10 mouse cellular contexts compared by ENCODE assay signal in genomic region chr12:86932575-86932952, GRCm38 (mm10). TPM values are rescaled to one million over a fixed set of nuclear protein-coding genes. Genes with fewer than 3 reads are reported as not detected.
DNase-seq lines count a peak whose midpoint lies in the region; ATAC-seq and TF ChIP-seq lines count a peak whose summit lies in the region.
"Had no signal": no experiment of that assay in that cellular context is flagged by ENCODE, and none has a peak within 500 bp of the region (broad histone marks: within the 10 kb centered on the region; RNA-seq: fewer than 3 reads in every experiment).

No protein-coding gene starts in this region.

- TF ChIP-seq CTCF in liver, adult 2 months (IDR thresholded peaks at IDR 0.05; ENCODE audit: low read depth, low read length): no peak
- no peak for TF ChIP-seq CTCF in gastrocnemius, adult 2 months (IDR thresholded peaks at IDR 0.05)
- TF ChIP-seq CTCF in small intestine, adult 2 months (IDR thresholded peaks at IDR 0.05; ENCODE audit: extremely low read depth, insufficient read length, insufficient replicate concordance, low read depth, low read length): no peak

- H3K4me2 ChIP-seq in liver, embryonic 12.5 days: no peak overlapping the region
- H3K4me2 ChIP-seq: heart, embryonic 13.5 days had no signal

- no peak overlapping the region for H3K4me3 ChIP-seq in liver, adult 2 months (ENCODE audit: insufficient read depth, low read depth, low read length)
- H3K4me3 ChIP-seq in liver, embryonic 12.5 days: no peak overlapping the region
- H3K4me3 ChIP-seq in gastrocnemius, adult 2 months: no peak overlapping the region; the same call in 1 of the 2 replicates
- no peak overlapping the region for H3K4me3 ChIP-seq in small intestine, adult 2 months (ENCODE audit: low read depth, low read length)
- H3K4me3 ChIP-seq: heart, embryonic 13.5 days had no signal

- H3K4me1 ChIP-seq in liver, adult 2 months (ENCODE audit: control insufficient read depth, insufficient read depth, low read length): peaks cover 14% of the 10 kb centered on the region
- no peaks in the 10 kb centered on the region for H3K4me1 ChIP-seq in liver, embryonic 12.5 days
- H3K4me1 ChIP-seq in small intestine, adult 2 months (ENCODE audit: control insufficient read depth, insufficient read depth, insufficient read length, low read length): peaks cover 12% of the 10 kb centered on the region; the same call in 1 of the 2 replicates

- no peak overlapping the region for H3K9ac ChIP-seq in liver, adult 2 months (ENCODE audit: low read depth, low read length)
- no peak overlapping the region for H3K9ac ChIP-seq in liver, embryonic 12.5 days
- H3K9ac ChIP-seq: heart, embryonic 13.5 days had no signal

- H3K9me3 ChIP-seq in liver, embryonic 12.5 days (replicated peaks): peaks cover 10% of the 10 kb centered on the region

- WGBS in liver, adult 2 months: 19% methylated on average over 6 of the region's 6 CpGs
- 49% methylated on average over 6 of the region's 6 CpGs for WGBS in liver, embryonic 12.5 days (ENCODE audit: insufficient replicate concordance)
- WGBS in small intestine, adult 2 months: 55% methylated on average over 6 of the region's 6 CpGs

- DNase-seq in liver, adult 2 months (ENCODE audit: extremely low read depth, low read depth, low spot score): peak; percentile 38
- DNase-seq in gastrocnemius, adult 2 months: peak; percentile 74
- peak; percentile 60 for DNase-seq in heart, postnatal 4 days
- DNase-seq in frontal cortex, postnatal 14 days (ENCODE audit: low spot score in 2 of 2): no peak
- DNase-seq in cerebellum, adult 11-12 months: no peak
- DNase-seq: left cerebral cortex, postnatal 4 days had no signal

- intact Hi-C loops in gastrocnemius, adult 2 months (cut with DNase I): no loop called here

- no peak for TF ChIP-seq POLR2A in liver, adult 2 months (IDR thresholded peaks at IDR 0.05; ENCODE audit: extremely low read depth, insufficient read depth, low read length)
- no peak for TF ChIP-seq POLR2A in small intestine, adult 2 months (IDR thresholded peaks at IDR 0.05; ENCODE audit: low read depth, low read length)

- no peaks in the 10 kb centered on the region for H3K27me3 ChIP-seq in liver, adult 2 months (ENCODE audit: control insufficient read depth, insufficient read depth, low read length)
- no peaks in the 10 kb centered on the region; the same call in 1 of the 2 replicates for H3K27me3 ChIP-seq in liver, embryonic 12.5 days (replicated peaks)
- no peaks in the 10 kb centered on the region for H3K27me3 ChIP-seq in small intestine, adult 2 months (ENCODE audit: control insufficient read depth, insufficient read depth, low read length)
- H3K27me3 ChIP-seq: heart, embryonic 13.5 days had no signal

- no peaks in the 10 kb centered on the region for H3K79me2 ChIP-seq in liver, adult 2 months (ENCODE audit: control insufficient read depth, insufficient read depth, low read length)

- peak overlapping the region; percentile 1; the same call in 1 of the 2 replicates for H3K27ac ChIP-seq in liver, adult 2 months (replicated peaks; ENCODE audit: insufficient read depth, low read depth, low read length)
- H3K27ac ChIP-seq in liver, embryonic 12.5 days: no peak overlapping the region
- peak overlapping the region; percentile 89 for H3K27ac ChIP-seq in gastrocnemius, adult 2 months
- peak overlapping the region; percentile 41 for H3K27ac ChIP-seq in small intestine, adult 2 months (ENCODE audit: insufficient read depth, low read depth, low read length)
- H3K27ac ChIP-seq: heart, embryonic 13.5 days had no signal

- ATAC-seq in liver, embryonic 12.5 days: no peak

- no peaks in the 10 kb centered on the region for H3K36me3 ChIP-seq in liver, adult 2 months (ENCODE audit: control insufficient read depth, insufficient read depth, low read length)
- no peaks in the 10 kb centered on the region for H3K36me3 ChIP-seq in liver, embryonic 12.5 days
- H3K36me3 ChIP-seq in small intestine, adult 2 months (ENCODE audit: control insufficient read depth, insufficient read depth, low read length): no peaks in the 10 kb centered on the region
- H3K36me3 ChIP-seq: heart, embryonic 13.5 days had no signal

RNA-seq across cellular contexts. Expression of gene Cipc, which starts 14.3 kb away (rescaled TPM):
- total RNA-seq in liver, adult 2 months (2014; rRNA removed): 15.7 and 26.4 TPM in 2 replicates
- polyA plus RNA-seq in liver, adult 2 months (2012; rRNA removed): 28.4 and 36.0 TPM in 2 replicates
- 18.0 and 19.2 TPM in 2 replicates for polyA plus RNA-seq in liver, embryonic 12.5 days (2016; fragmentation: Nextera tagmentation; extraction: Ambion mirVana)
- 10 to 100 TPM; 32.2 to 33.8 TPM for total RNA-seq in gastrocnemius, adult 2 months (2021)
- 10 to 100 TPM; 34.1 to 39.3 TPM for total RNA-seq in heart, postnatal 4 days (2021)
- polyA plus RNA-seq in small intestine, adult 2 months (2012; rRNA removed): 7.9 and 16.3 TPM in 2 replicates

RNA-seq across cellular contexts. Expression of gene Irf2bpl, which starts 48.0 kb away (rescaled TPM):
- 6.8 and 9.3 TPM in 2 replicates for total RNA-seq in liver, adult 2 months (2014; rRNA removed)
- 10.5 and 10.8 TPM in 2 replicates for polyA plus RNA-seq in liver, adult 2 months (2012; rRNA removed)
- 6.7 and 7.7 TPM in 2 replicates for polyA plus RNA-seq in liver, embryonic 12.5 days (2016; fragmentation: Nextera tagmentation; extraction: Ambion mirVana)
- 10 to 100 TPM; 21.5 to 28.2 TPM for total RNA-seq in gastrocnemius, adult 2 months (2021)
- 10 to 100 TPM; 85.8 to 86.2 TPM for total RNA-seq in heart, postnatal 4 days (2021)
- 17.5 and 30.5 TPM in 2 replicates for polyA plus RNA-seq in small intestine, adult 2 months (2012; rRNA removed)

RNA-seq across cellular contexts. Expression of gene Zdhhc22, which starts 57.7 kb away (rescaled TPM):
- total RNA-seq in liver, adult 2 months (2014; rRNA removed): not detected in 2 replicates
- not detected in 2 replicates for polyA plus RNA-seq in liver, adult 2 months (2012; rRNA removed)
- polyA plus RNA-seq in liver, embryonic 12.5 days (2016; fragmentation: Nextera tagmentation; extraction: Ambion mirVana): not detected in 2 replicates
- total RNA-seq in gastrocnemius, adult 2 months (2021): not detected
- total RNA-seq in heart, postnatal 4 days (2021): not detected
- polyA plus RNA-seq in small intestine, adult 2 months (2012; rRNA removed): 0.03 and 0.04 TPM in 2 replicates
- total RNA-seq: common myeloid progenitor, adult 5-6 weeks had no signal

Comparison
In these comparisons a context has a peak if more than half of its experiments do, and no peak if none do; other contexts are left out.
1. DNase-seq: peak in liver, adult 2 months (single experiment), gastrocnemius, adult 2 months (single experiment) and heart, postnatal 4 days (single experiment); none in frontal cortex, postnatal 14 days (0 of 2) and cerebellum, adult 11-12 months (single experiment).